Mouse (Mus musculus) leukemia stem cell, adult 10-12 weeks (primary cell): Measurements from ENCODE around the gene Tcf7l2. TPM values are rescaled to one million over a fixed set of nuclear protein-coding genes. Genes with fewer than 3 reads are reported as not detected.

Experiments used
- polyA plus RNA-seq: library from polyadenylated mRNA; stranded (reverse); fragments of >175 nt; gene quantifications from 2 replicates; pipeline ENCODE4 v1.2.3, GENCODE M21; 2012; ENCODE audit warnings: low replicate concordance

Gene Tcf7l2
- polyA plus RNA-seq: 8.5 and 16.9 TPM in 2 replicates

DNA sequence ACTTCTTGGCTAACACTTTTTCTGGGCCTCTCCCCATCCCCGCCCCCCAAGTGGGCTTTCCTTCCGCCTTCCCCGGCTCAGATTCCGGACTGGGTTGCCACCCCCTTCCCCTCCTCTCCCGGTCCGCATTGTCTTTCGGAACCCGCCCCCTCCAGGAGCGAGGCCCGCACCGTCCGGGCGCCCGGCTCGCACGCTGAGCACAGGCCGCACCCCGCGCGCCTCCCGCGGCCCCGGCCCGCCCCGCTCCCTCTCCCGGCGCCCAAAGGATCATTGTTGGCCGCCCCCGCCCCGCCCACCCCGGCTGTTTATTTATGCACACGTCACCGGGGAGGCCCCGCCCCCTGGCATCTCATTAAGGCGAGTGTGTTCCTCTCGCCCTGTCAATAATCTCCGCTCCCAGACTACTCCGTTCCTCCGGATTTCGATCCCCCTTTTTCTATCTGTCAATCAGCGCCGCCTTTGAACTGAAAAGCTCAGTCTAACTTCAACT, at the start of gene Tcf7l2:
Gene Tcf7l2 (plus strand): TSS at position 382 of the 490 bp plus-strand sequence.

